Mouse (Mus musculus) kidney, embryonic 16.5 days (tissue): Measurements from ENCODE around the gene Cd86. TPM values are rescaled to one million over a fixed set of nuclear protein-coding genes. Genes with fewer than 3 reads are reported as not detected.

Experiments
- ATAC-seq: fragments of 200-750 bp; cut with Nextera tagmentation; 2 replicates; pipeline ENCODE4 v1.8.0; 2017; ENCODE audit warnings: moderate TSS enrichment; ENCODE audit not compliant: low FRiP score, low TSS enrichment
- H3K27ac ChIP-seq: fragments of 300-500 bp; sonication (generic); 2 replicates; pipeline ENCODE4 v1.5.1; 2014; ENCODE audit warnings: low read length
- H3K27me3 ChIP-seq: fragments of 300-500 bp; sonication (generic); 2 replicates; pipeline ENCODE4 v1.6.1; 2014; ENCODE audit warnings: low read length, control low read depth, mixed read lengths; ENCODE audit not compliant: insufficient read depth
- H3K36me3 ChIP-seq: fragments of 300-500 bp; sonication (generic); 2 replicates; pipeline ENCODE4 v1.6.1; 2014; ENCODE audit warnings: low read length, control low read depth, mixed read lengths; ENCODE audit not compliant: insufficient read depth
- H3K4me1 ChIP-seq: fragments of 300-500 bp; sonication (generic); 2 replicates; pipeline ENCODE4 v1.6.1; 2014; ENCODE audit warnings: low read length, control low read depth, mixed read lengths; ENCODE audit not compliant: insufficient read depth
- H3K4me2 ChIP-seq: fragments of 300-500 bp; sonication (generic); replicated peaks from 2 replicates; pipeline ENCODE4 v1.6.1; 2014; ENCODE audit warnings: low read depth, low read length
- H3K4me3 ChIP-seq: fragments of 300-500 bp; sonication (generic); 2 replicates; pipeline ENCODE4 v1.5.1; 2014; ENCODE audit warnings: mild to moderate bottlenecking, low read length
- H3K9ac ChIP-seq: fragments of 300-500 bp; sonication (generic); replicated peaks from 2 replicates; pipeline ENCODE4 v1.6.1; 2014; ENCODE audit warnings: low read length
- H3K9me3 ChIP-seq: fragments of 300-500 bp; sonication (generic); 2 replicates; pipeline ENCODE4 v1.6.1; 2016; ENCODE audit warnings: low read length, control low read depth
- WGBS: fragments of 180-500 bp; shearing (Covaris S2); extraction: QIAGEN DNeasy Blood & Tissue Kit; methylation state at CpG from one replicate; pipeline ENCODE4 v1.1.7; 2014; 5-methylcytosine and 5-hydroxymethylcytosine counted together
- polyA plus RNA-seq: library from polyadenylated mRNA; unstranded; fragments of >200 nt; fragmentation: Nextera tagmentation; extraction: Ambion mirVana; gene quantifications from 2 replicates; pipeline ENCODE4 v1.2.1, GENCODE M21; 2015

The Cd86 gene
- polyA plus RNA-seq, 1 experiment from 2014 or later = 2.2 TPM

GRCm38 (mm10) chr16:36663484-36663883 is 2.4 kb downstream of the Cd86 start:
- no peaks in the 10 kb centered on the region for H3K36me3 ChIP-seq
- WGBS = 88% methylated on average over 5 of the region's 5 CpGs
- no peak overlapping the region for H3K4me2 ChIP-seq
- H3K27me3 ChIP-seq = no peaks in the 10 kb centered on the region
- ATAC-seq = no peak
- no peak overlapping the region for H3K9ac ChIP-seq
- no peak overlapping the region for H3K27ac ChIP-seq
- no peak overlapping the region for H3K4me3 ChIP-seq
- no peaks in the 10 kb centered on the region for H3K9me3 ChIP-seq
- no peaks in the 10 kb centered on the region for H3K4me1 ChIP-seq

- no peak overlapping the region for H3K4me3 ChIP-seq
- no peaks in the 10 kb centered on the region for H3K36me3 ChIP-seq
- no peak overlapping the region for H3K27ac ChIP-seq
- H3K9me3 ChIP-seq = peaks cover 4% of the 10 kb centered on the region
- no peak overlapping the region for H3K4me2 ChIP-seq
- no peaks in the 10 kb centered on the region for H3K4me1 ChIP-seq
- H3K27me3 ChIP-seq = no peaks in the 10 kb centered on the region
- WGBS = 74% methylated on average over 10 of the region's 10 CpGs
- H3K9ac ChIP-seq = no peak overlapping the region
- ATAC-seq = no peak
Measured at GRCm38 (mm10) chr16:36661330-36661729, 4.6 kb downstream of the Cd86 start.

- no peaks in the 10 kb centered on the region for H3K27me3 ChIP-seq
- no peaks in the 10 kb centered on the region for H3K36me3 ChIP-seq
- H3K9me3 ChIP-seq = peaks cover 4% of the 10 kb centered on the region
- no peak overlapping the region for H3K4me3 ChIP-seq
- no peak overlapping the region for H3K27ac ChIP-seq
- no peaks in the 10 kb centered on the region for H3K4me1 ChIP-seq
- WGBS = 77% methylated on average over 4 of the region's 4 CpGs
- no peak overlapping the region for H3K9ac ChIP-seq
- H3K4me2 ChIP-seq = no peak overlapping the region
- ATAC-seq = no peak
Measured at GRCm38 (mm10) chr16:36655910-36656309, 10.0 kb downstream of the Cd86 start.

GRCm38 (mm10) chr16:36655199-36655598 is 10.7 kb downstream of the Cd86 start:
- 100% methylated on average over 1 of the region's 1 CpGs for WGBS
- Histone ChIP-seq H3K27me3 (no peaks in the 10 kb centered on the region), H3K4me1 (no peaks in the 10 kb centered on the region), H3K9me3 (peaks cover 4% of the 10 kb centered on the region), H3K27ac (no peak overlapping the region), H3K9ac (no peak overlapping the region), H3K4me2 (no peak overlapping the region), H3K4me3 (no peak overlapping the region), H3K36me3 (no peaks in the 10 kb centered on the region)
- no peak for ATAC-seq

GRCm38 (mm10) chr16:36651174-36651766 is 14.6 kb downstream of the Cd86 start:
- 75% methylated on average over 6 of the region's 6 CpGs for WGBS
- no peak overlapping the region for H3K9ac ChIP-seq
- H3K36me3 ChIP-seq = no peaks in the 10 kb centered on the region
- H3K4me1 ChIP-seq = no peaks in the 10 kb centered on the region
- H3K4me2 ChIP-seq = no peak overlapping the region
- no peaks in the 10 kb centered on the region for H3K27me3 ChIP-seq
- no peaks in the 10 kb centered on the region for H3K9me3 ChIP-seq
- ATAC-seq = no peak
- no peak overlapping the region for H3K27ac ChIP-seq
- no peak overlapping the region for H3K4me3 ChIP-seq

GRCm38 (mm10) chr16:36650511-36650910 is 15.4 kb downstream of the Cd86 start:
- Histone ChIP-seq H3K9me3 (no peaks in the 10 kb centered on the region), H3K36me3 (no peaks in the 10 kb centered on the region), H3K27ac (no peak overlapping the region), H3K4me1 (no peaks in the 10 kb centered on the region), H3K9ac (no peak overlapping the region), H3K4me3 (no peak overlapping the region), H3K4me2 (no peak overlapping the region), H3K27me3 (no peaks in the 10 kb centered on the region)
- WGBS = 83% methylated on average over 4 of the region's 4 CpGs
- no peak for ATAC-seq

GRCm38 (mm10) chr16:36649304-36649703 is 16.6 kb downstream of the Cd86 start:
- no peak overlapping the region for H3K4me2 ChIP-seq
- no peaks in the 10 kb centered on the region for H3K4me1 ChIP-seq
- ATAC-seq = no peak
- no peaks in the 10 kb centered on the region for H3K36me3 ChIP-seq
- H3K9me3 ChIP-seq = no peaks in the 10 kb centered on the region
- no peaks in the 10 kb centered on the region for H3K27me3 ChIP-seq
- H3K4me3 ChIP-seq = no peak overlapping the region
- H3K27ac ChIP-seq = no peak overlapping the region
- H3K9ac ChIP-seq = no peak overlapping the region
- WGBS = 50% methylated on average over 3 of the region's 3 CpGs

GRCm38 (mm10) chr16:36645124-36645523 is 20.8 kb downstream of the Cd86 start:
- WGBS = 81% methylated on average over 6 of the region's 6 CpGs

GRCm38 (mm10) chr16:36642696-36643046 is 23.2 kb downstream of the Cd86 start:
- 79% methylated on average over 5 of the region's 5 CpGs for WGBS

More at GRCm38 (mm10) chr16:36645124-36645523, 20.8 kb downstream of the Cd86 start:
- Histone ChIP-seq H3K9me3 (no peaks in the 10 kb centered on the region), H3K36me3 (no peaks in the 10 kb centered on the region), H3K9ac (no peak overlapping the region), H3K4me2 (no peak overlapping the region), H3K27me3 (no peaks in the 10 kb centered on the region), H3K27ac (no peak overlapping the region), H3K4me3 (no peak overlapping the region), H3K4me1 (no peaks in the 10 kb centered on the region)
- no peak for ATAC-seq

GRCm38 (mm10) chr16:36641830-36642695 is 23.8 kb downstream of the Cd86 start:
- 71% methylated on average over 14 of the region's 14 CpGs for WGBS
- ATAC-seq = no peak
- H3K36me3 ChIP-seq = no peaks in the 10 kb centered on the region
- H3K4me1 ChIP-seq = no peaks in the 10 kb centered on the region
- no peak overlapping the region for H3K9ac ChIP-seq
- peaks cover 3% of the 10 kb centered on the region; the same call in 1 of the 2 replicates for H3K9me3 ChIP-seq
- H3K4me2 ChIP-seq = no peak overlapping the region
- H3K27me3 ChIP-seq = no peaks in the 10 kb centered on the region
- no peak overlapping the region for H3K27ac ChIP-seq
- no peak overlapping the region for H3K4me3 ChIP-seq

More at GRCm38 (mm10) chr16:36642696-36643046, 23.2 kb downstream of the Cd86 start:
- no peak overlapping the region for H3K4me3 ChIP-seq
- ATAC-seq = no peak
- H3K27me3 ChIP-seq = no peaks in the 10 kb centered on the region
- no peak overlapping the region for H3K27ac ChIP-seq
- no peaks in the 10 kb centered on the region for H3K4me1 ChIP-seq
- no peak overlapping the region for H3K9ac ChIP-seq
- H3K36me3 ChIP-seq = no peaks in the 10 kb centered on the region
- peaks cover 3% of the 10 kb centered on the region; the same call in 1 of the 2 replicates for H3K9me3 ChIP-seq
- no peak overlapping the region for H3K4me2 ChIP-seq
